Mouse (Mus musculus): ENCODE measurements around the gene Nfam1. TPM values are rescaled to one million over a fixed set of nuclear protein-coding genes. Genes with fewer than 3 reads are reported as not detected.

Gene Nfam1
- polyA plus RNA-seq, 1 experiment from 2014 or later = 6.5 TPM

DNA sequence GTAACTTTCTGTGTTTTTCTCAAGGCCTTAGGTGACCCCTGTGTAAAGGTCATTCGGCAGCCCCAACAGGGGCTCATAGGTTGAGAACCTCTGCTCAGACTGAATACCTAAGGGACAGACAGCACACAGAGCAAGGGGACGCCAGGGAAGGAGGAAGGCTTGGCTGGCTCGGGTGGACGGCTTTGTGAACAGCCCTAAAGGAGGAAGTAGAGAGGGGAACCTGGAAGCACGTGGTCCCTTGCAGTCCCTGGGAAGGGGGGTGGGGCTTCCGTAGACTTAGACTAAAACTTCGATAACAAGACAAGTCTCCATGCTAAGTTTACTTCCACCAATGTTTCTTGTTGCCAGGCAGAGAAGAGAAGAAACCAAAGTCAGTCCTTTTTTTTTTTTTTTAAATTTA, 3.0 kb upstream of the Nfam1 start:
- H3K9ac ChIP-seq (replicated peaks; ENCODE audit: low read depth) = no peak overlapping the region
- no peak overlapping the region for H3K4me3 ChIP-seq (ENCODE audit: low read depth, low read length)
- no peaks in the 10 kb centered on the region for H3K9me3 ChIP-seq (ENCODE audit: low read length)
- no peaks in the 10 kb centered on the region for H3K27me3 ChIP-seq (replicated peaks; ENCODE audit: insufficient read depth, low read length)
- H3K4me2 ChIP-seq (replicated peaks; ENCODE audit: low read depth, low read length) = no peak overlapping the region
- ATAC-seq (no peak), DNase-seq (ENCODE audit: low spot score) (peak; percentile 33)
- H3K27ac ChIP-seq (ENCODE audit: low read length) = no peak overlapping the region
- no peak for TF ChIP-seq CTCF (IDR thresholded peaks at IDR 0.05)
- TF ChIP-seq EP300 (IDR thresholded peaks at IDR 0.05) = no peak
- no peaks in the 10 kb centered on the region for H3K36me3 ChIP-seq (ENCODE audit: insufficient read depth, low read length)
- WGBS = 54% methylated on average over 7 of the region's 7 CpGs
- peaks cover 3% of the 10 kb centered on the region; the same call in 1 of the 2 replicates for H3K4me1 ChIP-seq (ENCODE audit: insufficient read depth, low read depth, low read length)

DNA sequence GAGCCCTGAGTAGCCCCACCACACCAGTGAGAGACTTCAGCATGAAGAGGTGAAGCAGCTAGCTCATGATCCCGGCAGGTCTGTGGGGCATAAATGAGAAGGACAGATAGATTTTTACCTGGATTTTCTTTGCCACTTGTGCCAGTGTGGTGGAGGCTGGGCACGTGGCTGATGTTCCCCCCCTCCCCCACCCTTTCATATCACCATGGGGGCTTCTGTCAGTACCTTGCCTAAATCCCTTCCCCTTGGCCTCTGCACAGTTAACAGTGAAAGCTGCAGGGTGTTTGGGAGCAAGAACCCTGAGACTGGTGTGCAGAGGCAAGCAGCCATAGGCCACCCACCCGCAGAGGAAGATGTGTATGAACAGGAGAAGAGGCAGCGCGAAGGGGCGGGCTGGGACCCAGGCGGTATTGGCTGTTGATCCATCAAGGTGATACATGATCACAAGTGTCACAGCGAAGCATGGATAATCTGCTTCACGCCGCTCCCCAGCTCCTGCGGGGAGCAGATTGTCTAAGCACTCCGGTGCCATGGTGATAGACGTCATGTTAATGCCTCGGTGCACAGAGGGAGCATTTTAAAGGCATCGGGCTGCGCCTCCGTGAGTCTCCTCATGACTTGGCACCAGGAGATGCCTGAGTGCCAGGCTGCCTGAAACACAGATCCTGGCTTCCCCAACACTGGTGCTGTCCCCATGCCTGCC, 1.3 kb upstream of the Nfam1 start:
- Histone ChIP-seq H3K4me1 (ENCODE audit: insufficient read depth, low read depth, low read length) (peaks cover 3% of the 10 kb centered on the region; the same call in 1 of the 2 replicates), H3K9me3 (ENCODE audit: low read length) (no peaks in the 10 kb centered on the region), H3K9ac (replicated peaks; ENCODE audit: low read depth) (no peak overlapping the region), H3K4me2 (replicated peaks; ENCODE audit: low read depth, low read length) (no peak overlapping the region), H3K4me3 (ENCODE audit: low read depth, low read length) (no peak overlapping the region; the same call in 1 of the 2 replicates), H3K27me3 (replicated peaks; ENCODE audit: insufficient read depth, low read length) (no peaks in the 10 kb centered on the region), H3K27ac (ENCODE audit: low read length) (no peak overlapping the region), H3K36me3 (ENCODE audit: insufficient read depth, low read length) (no peaks in the 10 kb centered on the region)
- TF ChIP-seq CTCF (IDR thresholded peaks at IDR 0.05) = no peak
- TF ChIP-seq EP300 (IDR thresholded peaks at IDR 0.05) = no peak
- DNase-seq (ENCODE audit: low spot score) (no peak), ATAC-seq (no peak)
- WGBS = 18% methylated on average over 17 of the region's 17 CpGs

DNA sequence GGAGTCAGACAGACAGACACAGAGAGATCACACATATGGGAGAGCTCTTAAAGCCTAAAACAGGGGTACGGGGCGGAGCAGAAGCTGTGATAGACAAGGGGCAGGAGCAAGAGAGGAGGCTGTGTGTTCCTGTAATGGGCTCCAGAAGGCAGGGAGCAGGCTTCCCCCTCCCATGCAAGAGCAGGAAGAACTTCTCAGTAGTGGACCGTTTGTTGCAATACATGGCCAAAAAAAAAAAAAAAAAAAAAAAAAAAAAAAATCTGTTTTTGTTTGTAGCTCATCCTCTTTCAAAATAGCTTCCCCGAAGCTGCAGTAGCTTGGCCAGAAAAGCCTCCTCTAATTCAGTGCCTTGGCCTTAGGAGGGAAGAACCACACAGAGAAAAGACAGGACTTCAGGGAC, 2.2 kb downstream of the Nfam1 start:
- no peak overlapping the region for H3K4me2 ChIP-seq (replicated peaks; ENCODE audit: low read depth, low read length)
- H3K36me3 ChIP-seq (ENCODE audit: insufficient read depth, low read length) = no peaks in the 10 kb centered on the region
- peak; percentile 78 for DNase-seq (ENCODE audit: low spot score)
- H3K9ac ChIP-seq (replicated peaks; ENCODE audit: low read depth) = no peak overlapping the region
- no peak overlapping the region for H3K4me3 ChIP-seq (ENCODE audit: low read depth, low read length)
- TF ChIP-seq CTCF (IDR thresholded peaks at IDR 0.05) (no peak), EP300 (IDR thresholded peaks at IDR 0.05) (no peak)
- no peak overlapping the region for H3K27ac ChIP-seq (ENCODE audit: low read length)
- WGBS = 63% methylated on average over 4 of the region's 4 CpGs
- H3K4me1 ChIP-seq (ENCODE audit: insufficient read depth, low read depth, low read length) = no peaks in the 10 kb centered on the region; the same call in 1 of the 2 replicates
- ATAC-seq = peak; percentile 59
- no peaks in the 10 kb centered on the region for H3K9me3 ChIP-seq (ENCODE audit: low read length)
- H3K27me3 ChIP-seq (replicated peaks; ENCODE audit: insufficient read depth, low read length) = no peaks in the 10 kb centered on the region

DNA sequence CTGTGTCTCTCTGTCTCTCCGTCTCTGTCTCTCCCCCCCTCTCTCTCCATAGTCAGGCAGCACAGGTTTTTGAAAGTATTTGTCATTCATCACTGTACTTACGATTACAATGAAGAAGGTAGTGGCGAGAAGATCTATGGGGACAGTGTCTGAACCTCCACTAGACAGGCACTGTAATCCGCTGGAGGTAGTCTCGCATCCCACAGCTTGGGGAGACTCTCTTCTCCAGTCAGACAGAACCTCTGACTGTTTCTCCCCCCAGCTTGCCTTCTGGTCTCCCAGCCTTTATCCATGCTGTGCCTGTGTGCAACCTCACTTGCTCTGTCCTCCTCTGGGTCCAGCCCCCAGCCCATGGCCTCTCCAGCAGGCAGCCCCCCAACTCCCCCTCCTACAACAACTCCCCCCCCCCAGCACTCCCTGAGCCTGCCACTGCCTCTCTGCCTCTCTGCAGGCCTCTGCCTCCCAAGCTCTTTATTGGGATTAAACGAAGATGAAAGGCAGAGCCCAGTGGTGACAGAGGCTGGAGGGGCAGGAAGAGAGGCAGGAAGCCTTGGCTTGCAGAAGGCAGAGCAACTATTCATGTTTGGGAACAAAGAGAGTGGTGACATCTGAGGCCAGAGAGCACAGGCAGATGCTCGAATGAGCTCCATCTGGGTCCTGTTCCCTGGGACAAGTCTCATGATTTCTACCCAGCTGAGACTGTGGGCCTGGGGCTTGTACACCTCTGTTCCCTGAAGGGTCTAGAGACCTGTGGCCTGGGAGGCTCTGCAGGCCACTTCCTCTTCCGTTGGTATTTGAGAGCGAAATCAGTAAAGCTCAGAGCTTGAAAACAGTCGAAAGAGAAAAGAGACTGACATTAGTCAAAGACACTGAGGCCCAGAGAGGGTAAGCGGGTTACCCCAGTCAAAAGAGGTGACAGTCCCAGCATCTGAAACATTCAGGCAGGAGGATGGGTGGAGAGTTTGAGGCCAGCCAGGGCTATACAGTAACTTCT, 3.1 kb downstream of the Nfam1 start:
- Histone ChIP-seq H3K27me3 (replicated peaks; ENCODE audit: insufficient read depth, low read length) (no peaks in the 10 kb centered on the region), H3K36me3 (ENCODE audit: insufficient read depth, low read length) (no peaks in the 10 kb centered on the region), H3K9ac (replicated peaks; ENCODE audit: low read depth) (no peak overlapping the region), H3K4me2 (replicated peaks; ENCODE audit: low read depth, low read length) (peak overlapping the region; percentile 0; the same call in 1 of the 2 replicates), H3K4me3 (ENCODE audit: low read depth, low read length) (no peak overlapping the region), H3K4me1 (ENCODE audit: insufficient read depth, low read depth, low read length) (peaks cover under 1% of the 10 kb centered on the region; the same call in 1 of the 2 replicates), H3K9me3 (ENCODE audit: low read length) (no peaks in the 10 kb centered on the region), H3K27ac (ENCODE audit: low read length) (no peak overlapping the region)
- ATAC-seq (no peak), DNase-seq (ENCODE audit: low spot score) (no peak)
- TF ChIP-seq CTCF (IDR thresholded peaks at IDR 0.05) (no peak), EP300 (IDR thresholded peaks at IDR 0.05) (no peak)
- WGBS = 54% methylated on average over 11 of the region's 11 CpGs

DNA sequence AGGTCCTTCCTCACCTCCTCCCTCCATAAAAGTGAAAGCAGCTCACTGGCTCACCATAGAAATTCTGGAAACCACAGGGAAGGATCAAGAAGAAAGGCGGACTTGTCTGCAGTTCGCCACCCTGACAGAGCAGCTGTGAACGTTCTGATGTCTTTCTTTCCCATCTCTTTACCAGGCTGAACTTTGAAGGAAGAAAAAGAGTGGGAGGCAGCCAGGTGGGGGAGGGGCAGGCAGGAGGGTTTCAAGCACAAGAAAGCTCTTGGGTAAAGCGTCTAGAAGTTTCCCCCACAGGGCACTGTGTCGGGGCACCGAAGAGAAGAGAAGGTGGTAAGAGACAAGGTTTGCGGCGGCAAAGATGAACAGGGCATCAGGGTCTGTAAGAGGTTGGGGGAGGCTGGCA, 7.0 kb downstream of the Nfam1 start:
- WGBS = 62% methylated on average over 8 of the region's 8 CpGs
- no peak for DNase-seq (ENCODE audit: low spot score)

More for the DNA sequence above, 7.0 kb downstream of the Nfam1 start:
- H3K4me3 ChIP-seq (ENCODE audit: low read depth, low read length) = no peak overlapping the region
- no peaks in the 10 kb centered on the region for H3K27me3 ChIP-seq (replicated peaks; ENCODE audit: insufficient read depth, low read length)
- H3K9me3 ChIP-seq (ENCODE audit: low read length) = no peaks in the 10 kb centered on the region
- TF ChIP-seq CTCF (IDR thresholded peaks at IDR 0.05) (no peak), EP300 (IDR thresholded peaks at IDR 0.05) (no peak)
- H3K9ac ChIP-seq (replicated peaks; ENCODE audit: low read depth) = no peak overlapping the region
- peaks cover 5% of the 10 kb centered on the region; the same call in 1 of the 2 replicates for H3K4me1 ChIP-seq (ENCODE audit: insufficient read depth, low read depth, low read length)
- no peak overlapping the region for H3K4me2 ChIP-seq (replicated peaks; ENCODE audit: low read depth, low read length)
- H3K36me3 ChIP-seq (ENCODE audit: insufficient read depth, low read length) = no peaks in the 10 kb centered on the region
- ATAC-seq = no peak
- no peak overlapping the region for H3K27ac ChIP-seq (ENCODE audit: low read length)

Data from lung, postnatal 0 days (tissue).